Mouse (Mus musculus): Measurements from ENCODE around the gene AL731706.1. TPM values are rescaled to one million over a fixed set of nuclear protein-coding genes. Genes with fewer than 3 reads are reported as not detected.

Gene AL731706.1
- polyA plus RNA-seq, 1 experiment: 8.0 TPM

- no peak for TF ChIP-seq POLR2A (IDR thresholded peaks at IDR 0.05; ENCODE audit: borderline replicate concordance, low read depth, low read length)
- no peak for TF ChIP-seq CTCF (IDR thresholded peaks at IDR 0.05; ENCODE audit: low read depth, low read length)
- no peaks in the 10 kb centered on the region for H3K4me1 ChIP-seq (ENCODE audit: control insufficient read depth, insufficient read depth, low read length)
- no peak overlapping the region for H3K27ac ChIP-seq (ENCODE audit: insufficient read depth, low read depth, low read length)
Observed at GRCm38 (mm10) chr2:136850366-136850765, 40.8 kb downstream of the AL731706.1 start.

GRCm38 (mm10) chr2:136837994-136838393, 53.2 kb downstream of the AL731706.1 start:
- no peak overlapping the region for H3K4me3 ChIP-seq (ENCODE audit: insufficient read depth, low read length)
- TF ChIP-seq POLR2A (IDR thresholded peaks at IDR 0.05; ENCODE audit: borderline replicate concordance, low read depth, low read length): no peak
- TF ChIP-seq CTCF (IDR thresholded peaks at IDR 0.05; ENCODE audit: low read depth, low read length): no peak
- H3K4me1 ChIP-seq (ENCODE audit: control insufficient read depth, insufficient read depth, low read length): no peaks in the 10 kb centered on the region
- no peak overlapping the region for H3K27ac ChIP-seq (ENCODE audit: insufficient read depth, low read depth, low read length)

More at GRCm38 (mm10) chr2:136850366-136850765, 40.8 kb downstream of the AL731706.1 start:
- H3K4me3 ChIP-seq (ENCODE audit: insufficient read depth, low read length): no peak overlapping the region

- no peak for TF ChIP-seq CTCF (IDR thresholded peaks at IDR 0.05; ENCODE audit: low read depth, low read length)
- TF ChIP-seq POLR2A (IDR thresholded peaks at IDR 0.05; ENCODE audit: borderline replicate concordance, low read depth, low read length): no peak
Observed at GRCm38 (mm10) chr2:136835882-136836281, 55.3 kb downstream of the AL731706.1 start.

GRCm38 (mm10) chr2:136834715-136835075, 56.5 kb downstream of the AL731706.1 start:
- no peak for TF ChIP-seq POLR2A (IDR thresholded peaks at IDR 0.05; ENCODE audit: borderline replicate concordance, low read depth, low read length)
- TF ChIP-seq CTCF (IDR thresholded peaks at IDR 0.05; ENCODE audit: low read depth, low read length): no peak
- Histone ChIP-seq H3K4me3 (ENCODE audit: insufficient read depth, low read length) (no peak overlapping the region), H3K4me1 (ENCODE audit: control insufficient read depth, insufficient read depth, low read length) (no peaks in the 10 kb centered on the region), H3K27ac (ENCODE audit: insufficient read depth, low read depth, low read length) (no peak overlapping the region)

More at GRCm38 (mm10) chr2:136835882-136836281, 55.3 kb downstream of the AL731706.1 start:
- Histone ChIP-seq H3K27ac (ENCODE audit: insufficient read depth, low read depth, low read length) (no peak overlapping the region), H3K4me1 (ENCODE audit: control insufficient read depth, insufficient read depth, low read length) (no peaks in the 10 kb centered on the region), H3K4me3 (ENCODE audit: insufficient read depth, low read length) (no peak overlapping the region)

- TF ChIP-seq POLR2A (IDR thresholded peaks at IDR 0.05; ENCODE audit: borderline replicate concordance, low read depth, low read length) (no peak), CTCF (IDR thresholded peaks at IDR 0.05; ENCODE audit: low read depth, low read length) (no peak)
- no peak overlapping the region for H3K4me3 ChIP-seq (ENCODE audit: insufficient read depth, low read length)
- H3K27ac ChIP-seq (ENCODE audit: insufficient read depth, low read depth, low read length): no peak overlapping the region
- no peaks in the 10 kb centered on the region for H3K4me1 ChIP-seq (ENCODE audit: control insufficient read depth, insufficient read depth, low read length)
Observed at GRCm38 (mm10) chr2:136833976-136834714, 57.0 kb downstream of the AL731706.1 start.

GRCm38 (mm10) chr2:136832936-136833335, 58.3 kb downstream of the AL731706.1 start:
- TF ChIP-seq POLR2A (IDR thresholded peaks at IDR 0.05; ENCODE audit: borderline replicate concordance, low read depth, low read length) (no peak), CTCF (IDR thresholded peaks at IDR 0.05; ENCODE audit: low read depth, low read length) (no peak)
- H3K4me3 ChIP-seq (ENCODE audit: insufficient read depth, low read length): no peak overlapping the region
- no peaks in the 10 kb centered on the region for H3K4me1 ChIP-seq (ENCODE audit: control insufficient read depth, insufficient read depth, low read length)
- no peak overlapping the region for H3K27ac ChIP-seq (ENCODE audit: insufficient read depth, low read depth, low read length)

Other genes starting within 250 kb of the AL731706.1 start
- not detected in 2 replicates for gene Snap25, start 177.9 kb downstream of the AL731706.1 start, polyA plus RNA-seq (2012; ENCODE audit: insufficient read depth, insufficient read length, missing spikeins)
- 3.8 TPM in 1 of 2 replicates, not detected in the other for gene AL731706.2, start 5.7 kb downstream of the AL731706.1 start, polyA plus RNA-seq (2012; ENCODE audit: insufficient read depth, insufficient read length, missing spikeins)
- 4.7 and 4.9 TPM in 2 replicates for gene Slx4ip, start 171 bp downstream of the AL731706.1 start, polyA plus RNA-seq (2012; ENCODE audit: insufficient read depth, insufficient read length, missing spikeins)
- 16.2 and 26.4 TPM in 2 replicates for gene Mkks, start within 50 bp of the AL731706.1 start, polyA plus RNA-seq (2012; ENCODE audit: insufficient read depth, insufficient read length, missing spikeins)
- gene Jag1, start 225.3 kb upstream of the AL731706.1 start, polyA plus RNA-seq (2012; ENCODE audit: insufficient read depth, insufficient read length, missing spikeins): 3.0 and 3.3 TPM in 2 replicates